Mouse (Mus musculus) olfactory bulb, adult 2 months (tissue): Measurements from ENCODE around the gene Olfr1. TPM values are rescaled to one million over a fixed set of nuclear protein-coding genes. Genes with fewer than 3 reads are reported as not detected.

ENCODE experiments used
- H3K27ac ChIP-seq: fragments of 200-500 bp; 2 replicates; pipeline ENCODE4 v1.5.1; 2012; ENCODE audit warnings: low read depth, low read length; ENCODE audit not compliant: insufficient read depth
- H3K4me1 ChIP-seq: fragments of 200-500 bp; 2 replicates; pipeline ENCODE4 v1.6.1; 2012; ENCODE audit warnings: low read length; ENCODE audit not compliant: control insufficient read depth, insufficient read depth
- H3K4me3 ChIP-seq: fragments of 200-500 bp; 2 replicates; pipeline ENCODE4 v1.5.1; 2012; ENCODE audit warnings: mild to moderate bottlenecking, low read depth, low read length, moderate library complexity; ENCODE audit not compliant: insufficient read depth
- CTCF ChIP-seq: fragments of 200-500 bp; IDR thresholded peaks from 2 replicates; pipeline ENCODE4 v1.5.1; 2012; ENCODE audit warnings: low read depth, mild to moderate bottlenecking, low read length, moderate library complexity; ENCODE audit not compliant: insufficient read depth
- POLR2A ChIP-seq: fragments of 200-500 bp; IDR thresholded peaks from 2 replicates; pipeline ENCODE4 v1.6.1; 2012; ENCODE audit warnings: mild to moderate bottlenecking, low read depth, low read length, moderate library complexity; ENCODE audit not compliant: insufficient read depth
- WGBS: fragments of 180-500 bp; shearing (Covaris S2); methylation state at CpG from one replicate; pipeline ENCODE4 v1.1.7; 2018; 5-methylcytosine and 5-hydroxymethylcytosine counted together
- polyA plus RNA-seq: library from polyadenylated mRNA; stranded (reverse); fragments of >200 nt; gene quantifications from 2 replicates; pipeline ENCODE4 v1.2.4, GENCODE M21; 2012; ENCODE audit warnings: low replicate concordance; ENCODE audit not compliant: missing spikeins, insufficient read depth, insufficient read length

Olfr1 gene
- not detected in 2 replicates for polyA plus RNA-seq

- TF ChIP-seq POLR2A (no peak), CTCF (no peak)
- H3K4me1 ChIP-seq = no peaks in the 10 kb centered on the region
- no peak within 1 kb of the TSS for H3K4me3 ChIP-seq
- H3K27ac ChIP-seq = no peak within 1 kb of the TSS
Observed at GRCm38 (mm10) chr11:73399514-73399913, at the start of gene Olfr1. TSS of gene Olfr1 (minus strand) at chr11:73399614.

GRCm38 (mm10) chr11:73428377-73428776, 29.0 kb upstream of the Olfr1 start, which contains the start of gene Olfr378:
TSS of gene Olfr378 (minus strand) at chr11:73428477.
- WGBS = 88% methylated on average over 1 of the region's 1 CpGs
- Histone ChIP-seq H3K27ac (no peak within 1 kb of the TSS), H3K4me3 (no peak within 1 kb of the TSS), H3K4me1 (no peaks in the 10 kb centered on the region)
- TF ChIP-seq POLR2A = no peak
- TF ChIP-seq CTCF = no peak

GRCm38 (mm10) chr11:73395374-73395773, 4.0 kb downstream of the Olfr1 start:
- no peak for TF ChIP-seq CTCF
- H3K4me1 ChIP-seq = no peaks in the 10 kb centered on the region
- no peak overlapping the region for H3K4me3 ChIP-seq
- no peak overlapping the region for H3K27ac ChIP-seq
- 73% methylated on average over 4 of the region's 4 CpGs for WGBS

DNA sequence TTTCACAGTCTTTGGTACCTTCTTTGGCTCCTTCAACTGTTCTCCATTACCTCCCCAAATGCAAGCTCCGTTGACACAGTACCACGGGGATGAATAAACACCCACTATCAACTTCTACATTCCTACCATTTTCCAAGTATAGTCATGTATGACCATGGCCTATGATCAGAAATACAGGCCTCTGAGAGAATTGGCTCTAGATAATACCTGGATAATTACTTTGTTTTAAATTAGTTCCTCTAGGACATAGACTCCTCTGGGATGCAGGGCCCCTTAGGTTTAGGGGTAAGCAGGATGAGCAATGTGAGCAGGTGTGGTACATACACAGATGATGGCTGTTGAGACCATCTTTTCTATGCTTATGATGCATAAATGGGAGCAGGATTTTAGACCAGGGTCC, 28.5 kb downstream of the Olfr1 start, which contains the start of gene Olfr376:
Olfr376 (plus strand) TSS at position 301 of the 400 bp plus-strand sequence.
- Histone ChIP-seq H3K27ac (no peak within 1 kb of the TSS), H3K4me3 (no peak within 1 kb of the TSS), H3K4me1 (no peaks in the 10 kb centered on the region)
- TF ChIP-seq CTCF (no peak), POLR2A (no peak)
- 90% methylated on average over 2 of the region's 2 CpGs for WGBS

DNA sequence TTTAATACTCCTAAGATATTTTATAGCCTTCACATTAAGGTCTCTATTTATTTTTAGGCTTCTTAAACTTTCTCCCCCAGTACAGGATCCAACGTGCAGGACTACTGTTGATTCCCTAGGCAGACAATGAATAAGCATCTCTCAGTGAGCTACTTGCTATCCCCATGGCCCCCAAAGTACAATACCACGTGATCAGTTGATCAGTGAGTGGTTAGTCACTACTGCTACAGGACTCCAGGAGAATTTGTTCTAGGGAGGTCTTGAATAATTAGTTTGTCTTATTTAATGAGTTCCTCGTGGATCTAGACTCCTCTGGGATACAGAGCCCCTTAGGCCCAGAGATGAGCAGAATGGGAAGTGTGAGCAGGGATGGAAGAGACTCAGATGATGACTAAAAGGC, 48.9 kb downstream of the Olfr1 start, which contains the start of gene Olfr20:
Olfr20 (plus strand) TSS at position 301 of the 400 bp plus-strand sequence.
- 53% methylated on average over 3 of the region's 3 CpGs for WGBS
- H3K27ac ChIP-seq = no peak within 1 kb of the TSS
- TF ChIP-seq CTCF = no peak
- TF ChIP-seq POLR2A = no peak
- no peak within 1 kb of the TSS for H3K4me3 ChIP-seq
- no peaks in the 10 kb centered on the region for H3K4me1 ChIP-seq

Other genes with a start within 250 kb of the Olfr1 start
- not detected in 2 replicates for gene P2rx5, start 239.2 kb downstream of the Olfr1 start, polyA plus RNA-seq
- not detected in 2 replicates for gene Emc6, start 222.6 kb downstream of the Olfr1 start, polyA plus RNA-seq
- not detected in 2 replicates for gene Tax1bp3, start 222.5 kb downstream of the Olfr1 start, polyA plus RNA-seq
- not detected in 2 replicates for gene Ctns, start 200.6 kb downstream of the Olfr1 start, polyA plus RNA-seq
- gene Shpk, start 200.2 kb downstream of the Olfr1 start, polyA plus RNA-seq = not detected in 2 replicates
- gene Trpv1, start 165.3 kb downstream of the Olfr1 start, polyA plus RNA-seq = not detected in 2 replicates
- gene Trpv3, start 132.2 kb downstream of the Olfr1 start, polyA plus RNA-seq = not detected in 2 replicates
- not detected in 2 replicates for gene Aspa, start 70.0 kb downstream of the Olfr1 start, polyA plus RNA-seq
- not detected in 2 replicates for gene Gm49340, start 69.9 kb downstream of the Olfr1 start, polyA plus RNA-seq
- gene Spata22, start 69.9 kb downstream of the Olfr1 start, polyA plus RNA-seq = not detected in 2 replicates
- not detected in 2 replicates for gene Olfr20, start 48.8 kb downstream of the Olfr1 start, polyA plus RNA-seq
- not detected in 2 replicates for gene Olfr376, start 28.4 kb downstream of the Olfr1 start, polyA plus RNA-seq
- gene Olfr378, start 28.9 kb upstream of the Olfr1 start, polyA plus RNA-seq = not detected in 2 replicates
- not detected in 2 replicates for gene Olfr380, start 57.9 kb upstream of the Olfr1 start, polyA plus RNA-seq
- not detected in 2 replicates for gene Olfr381, start 92.0 kb upstream of the Olfr1 start, polyA plus RNA-seq
- gene Olfr382, start 117.6 kb upstream of the Olfr1 start, polyA plus RNA-seq = not detected in 2 replicates
- not detected in 2 replicates for gene Olfr385, start 193.4 kb upstream of the Olfr1 start, polyA plus RNA-seq
- gene Olfr384, start 199.0 kb upstream of the Olfr1 start, polyA plus RNA-seq = not detected in 2 replicates